Mouse (Mus musculus): ENCODE results near the gene Tmem231. TPM values are rescaled to one million over a fixed set of nuclear protein-coding genes. Genes with fewer than 3 reads are reported as not detected.
A peak's percentile ranks its signal among the peaks of the same experiment; 100 is the strongest.

The Tmem231 gene
- total and polyA plus RNA-seq, 2 experiments from 2014 or later: 1.2 to 1.6 TPM

- Histone ChIP-seq H3K9ac (replicated peaks; ENCODE audit: low read depth, low read length) (peak overlapping the region; percentile 31; the same call in 1 of the 2 replicates), H3K4me2 (ENCODE audit: low read depth, low read length) (peak overlapping the region; percentile 75), H3K36me3 (replicated peaks; ENCODE audit: control insufficient read depth, insufficient read depth, low read length) (no peaks in the 10 kb centered on the region), H3K4me1 (ENCODE audit: control insufficient read depth, insufficient read depth) (no peaks in the 10 kb centered on the region), H3K9me3 (replicated peaks; ENCODE audit: control insufficient read depth, low read length) (no peaks in the 10 kb centered on the region), H3K4me3 (ENCODE audit: low read depth, low read length) (peak overlapping the region; percentile 53), H3K27ac (ENCODE audit: low read depth) (no peak overlapping the region), H3K27me3 (ENCODE audit: control insufficient read depth, insufficient read depth, low read length) (no peaks in the 10 kb centered on the region)
- no peak for ATAC-seq (ENCODE audit: insufficient read depth, low read depth)
- TF ChIP-seq CTCF (IDR thresholded peaks at IDR 0.05; ENCODE audit: low read depth): no peak
- TF ChIP-seq EP300 (IDR thresholded peaks at IDR 0.05; ENCODE audit: low read depth): no peak
- 40% methylated on average over 19 of the region's 19 CpGs for WGBS
- peak; percentile 27 for DNase-seq (ENCODE audit: low spot score)
Observed at GRCm38 (mm10) chr8:111932580-111933336, 923 bp downstream of the Tmem231 start.

GRCm38 (mm10) chr8:111931721-111932120, 2.0 kb downstream of the Tmem231 start:
- TF ChIP-seq EP300 (IDR thresholded peaks at IDR 0.05; ENCODE audit: low read depth) (no peak), CTCF (IDR thresholded peaks at IDR 0.05; ENCODE audit: low read depth) (no peak)
- Histone ChIP-seq H3K4me1 (ENCODE audit: control insufficient read depth, insufficient read depth) (no peaks in the 10 kb centered on the region), H3K4me3 (ENCODE audit: low read depth, low read length) (no peak overlapping the region), H3K27me3 (ENCODE audit: control insufficient read depth, insufficient read depth, low read length) (no peaks in the 10 kb centered on the region), H3K9me3 (replicated peaks; ENCODE audit: control insufficient read depth, low read length) (no peaks in the 10 kb centered on the region), H3K36me3 (replicated peaks; ENCODE audit: control insufficient read depth, insufficient read depth, low read length) (no peaks in the 10 kb centered on the region), H3K4me2 (ENCODE audit: low read depth, low read length) (no peak overlapping the region), H3K9ac (replicated peaks; ENCODE audit: low read depth, low read length) (no peak overlapping the region), H3K27ac (ENCODE audit: low read depth) (no peak overlapping the region)
- ATAC-seq (ENCODE audit: insufficient read depth, low read depth) (no peak), DNase-seq (ENCODE audit: low spot score) (no peak)
- 86% methylated on average over 16 of the region's 16 CpGs for WGBS

- no peak for ATAC-seq (ENCODE audit: insufficient read depth, low read depth)
- Histone ChIP-seq H3K27me3 (ENCODE audit: control insufficient read depth, insufficient read depth, low read length) (no peaks in the 10 kb centered on the region), H3K4me3 (ENCODE audit: low read depth, low read length) (no peak overlapping the region), H3K4me1 (ENCODE audit: control insufficient read depth, insufficient read depth) (no peaks in the 10 kb centered on the region), H3K4me2 (ENCODE audit: low read depth, low read length) (no peak overlapping the region), H3K9ac (replicated peaks; ENCODE audit: low read depth, low read length) (no peak overlapping the region), H3K9me3 (replicated peaks; ENCODE audit: control insufficient read depth, low read length) (no peaks in the 10 kb centered on the region), H3K36me3 (replicated peaks; ENCODE audit: control insufficient read depth, insufficient read depth, low read length) (no peaks in the 10 kb centered on the region), H3K27ac (ENCODE audit: low read depth) (no peak overlapping the region)
- no peak for TF ChIP-seq CTCF (IDR thresholded peaks at IDR 0.05; ENCODE audit: low read depth)
- DNase-seq (ENCODE audit: low spot score): no peak
- 45% methylated on average over 8 of the region's 8 CpGs for WGBS
Observed at GRCm38 (mm10) chr8:111929648-111930344, 3.9 kb downstream of the Tmem231 start.

DNA sequence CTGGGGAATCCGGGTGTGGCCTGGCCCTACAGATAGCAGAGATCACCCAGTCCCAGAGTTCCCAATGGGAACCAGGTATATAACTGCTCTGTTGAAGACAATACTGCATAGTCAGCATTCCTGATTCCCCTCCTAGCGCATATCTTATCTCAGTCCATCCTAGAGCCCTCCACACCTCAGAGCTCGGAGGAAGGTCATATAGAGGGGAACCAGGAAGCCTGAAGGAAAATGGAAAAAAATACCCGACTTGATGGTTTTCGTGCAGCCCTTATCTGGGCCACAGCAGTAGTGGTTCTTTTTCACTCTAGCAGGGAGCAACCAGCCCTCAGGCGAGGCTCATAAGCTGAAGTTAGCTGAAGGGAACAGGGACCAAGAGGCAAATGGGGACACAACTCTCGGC, 8.7 kb downstream of the Tmem231 start:
- H3K4me3 ChIP-seq (ENCODE audit: low read depth, low read length): no peak overlapping the region
- H3K36me3 ChIP-seq (replicated peaks; ENCODE audit: control insufficient read depth, insufficient read depth, low read length): no peaks in the 10 kb centered on the region
- H3K9me3 ChIP-seq (replicated peaks; ENCODE audit: control insufficient read depth, low read length): no peaks in the 10 kb centered on the region
- WGBS: 35% methylated on average over 7 of the region's 7 CpGs
- H3K4me1 ChIP-seq (ENCODE audit: control insufficient read depth, insufficient read depth): no peaks in the 10 kb centered on the region
- no peak overlapping the region for H3K27ac ChIP-seq (ENCODE audit: low read depth)
- ATAC-seq (ENCODE audit: insufficient read depth, low read depth): no peak
- no peak for TF ChIP-seq CTCF (IDR thresholded peaks at IDR 0.05; ENCODE audit: low read depth)
- H3K9ac ChIP-seq (replicated peaks; ENCODE audit: low read depth, low read length): no peak overlapping the region
- no peak overlapping the region for H3K4me2 ChIP-seq (ENCODE audit: low read depth, low read length)
- DNase-seq (ENCODE audit: low spot score): no peak
- no peaks in the 10 kb centered on the region for H3K27me3 ChIP-seq (ENCODE audit: control insufficient read depth, insufficient read depth, low read length)

DNA sequence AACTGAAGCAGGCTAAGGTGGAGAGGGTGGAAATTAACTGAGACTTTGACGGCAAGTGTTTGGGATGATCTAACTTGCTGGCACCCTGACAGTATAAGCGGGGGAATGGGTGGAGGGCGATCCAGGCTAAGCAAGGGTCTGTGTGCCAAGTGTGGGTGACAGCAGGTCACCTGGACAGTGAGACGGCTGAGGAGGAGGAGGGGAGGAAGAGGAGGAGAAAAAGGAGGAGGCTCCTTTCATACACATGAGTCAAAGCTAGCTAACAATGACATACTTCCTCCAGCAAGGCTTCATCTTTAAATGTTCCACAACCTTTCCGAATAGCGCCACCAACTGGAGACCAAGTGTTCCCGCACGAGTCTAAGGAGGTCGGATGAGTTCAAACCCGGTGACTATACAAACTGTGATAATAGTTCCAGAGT, 10.3 kb downstream of the Tmem231 start:
- no peaks in the 10 kb centered on the region for H3K4me1 ChIP-seq (ENCODE audit: control insufficient read depth, insufficient read depth)
- no peak overlapping the region for H3K9ac ChIP-seq (replicated peaks; ENCODE audit: low read depth, low read length)
- TF ChIP-seq EP300 (IDR thresholded peaks at IDR 0.05; ENCODE audit: low read depth) (no peak), CTCF (IDR thresholded peaks at IDR 0.05; ENCODE audit: low read depth) (peak; percentile 59)
- no peaks in the 10 kb centered on the region for H3K9me3 ChIP-seq (replicated peaks; ENCODE audit: control insufficient read depth, low read length)
- peak; percentile 63 for ATAC-seq (ENCODE audit: insufficient read depth, low read depth)
- peak; percentile 76 for DNase-seq (ENCODE audit: low spot score)
- H3K27ac ChIP-seq (ENCODE audit: low read depth): no peak overlapping the region
- WGBS: 18% methylated on average over 10 of the region's 10 CpGs
- H3K4me2 ChIP-seq (ENCODE audit: low read depth, low read length): peak overlapping the region; percentile 37; the same call in 1 of the 2 replicates
- H3K36me3 ChIP-seq (replicated peaks; ENCODE audit: control insufficient read depth, insufficient read depth, low read length): no peaks in the 10 kb centered on the region
- no peak overlapping the region for H3K4me3 ChIP-seq (ENCODE audit: low read depth, low read length)
- H3K27me3 ChIP-seq (ENCODE audit: control insufficient read depth, insufficient read depth, low read length): no peaks in the 10 kb centered on the region

Measured in heart, postnatal 0 days (tissue).